Mouse (Mus musculus): ENCODE data around the gene Antxr1. TPM values are rescaled to one million over a fixed set of nuclear protein-coding genes. Genes with fewer than 3 reads are reported as not detected.

The Antxr1 gene
- polyA plus RNA-seq, 1 experiment: 35.3 TPM

DNA sequence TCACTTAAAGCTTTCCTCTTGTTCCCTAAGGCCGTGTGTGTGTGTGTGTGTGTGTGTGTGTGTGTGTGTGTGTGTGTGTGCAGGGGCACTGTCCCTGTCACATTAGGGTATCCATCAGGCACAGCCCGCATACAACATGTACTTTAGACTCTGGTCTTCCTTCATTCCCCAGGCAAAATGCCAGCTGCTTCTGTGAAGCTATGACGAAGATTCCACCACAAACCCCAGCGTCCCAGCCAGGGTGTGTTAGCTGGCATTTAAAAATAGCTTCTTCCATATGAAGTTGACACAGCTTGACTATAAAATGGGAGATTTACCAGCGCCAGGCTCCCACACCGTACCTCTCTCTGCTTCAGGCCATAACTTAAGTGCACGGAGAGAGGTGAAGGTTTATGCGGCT, 152.5 kb downstream of the Antxr1 start:
- DNase-seq: no peak
- no peaks in the 10 kb centered on the region for H3K4me1 ChIP-seq (ENCODE audit: control insufficient read depth, insufficient read depth, low read length)

DNA sequence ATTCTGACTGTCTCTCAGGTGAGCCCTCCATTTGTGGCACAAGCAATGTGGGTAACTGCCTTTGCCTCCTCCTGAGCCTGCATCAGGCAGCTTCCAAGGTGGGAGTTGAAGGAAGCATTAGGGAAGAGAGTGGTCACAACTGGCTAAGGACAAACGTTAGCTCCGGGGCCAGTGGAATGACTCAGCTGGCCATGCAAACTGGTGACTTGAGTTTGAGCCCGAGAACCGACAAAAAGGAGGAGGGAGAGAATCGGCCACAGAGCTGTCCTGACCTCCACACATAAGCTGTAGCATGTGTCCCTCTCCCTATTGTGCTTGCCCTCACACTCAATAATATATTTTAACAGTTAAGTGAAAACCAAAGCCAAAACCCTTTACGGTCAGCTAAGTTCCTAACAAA, 152.9 kb downstream of the Antxr1 start:
- no peak for TF ChIP-seq CTCF (IDR thresholded peaks at IDR 0.05; ENCODE audit: insufficient read depth, low read length)
- no peak for TF ChIP-seq POLR2A (IDR thresholded peaks at IDR 0.05; ENCODE audit: borderline replicate concordance, extremely low read depth, low read depth, low read length)
- no peak for DNase-seq
- Histone ChIP-seq H3K4me1 (ENCODE audit: control insufficient read depth, insufficient read depth, low read length) (no peaks in the 10 kb centered on the region), H3K4me3 (replicated peaks; ENCODE audit: extremely low read depth, low read depth, low read length) (no peak overlapping the region)
- WGBS: 61% methylated on average over 6 of the region's 6 CpGs

More for the DNA sequence above, 152.5 kb downstream of the Antxr1 start:
- TF ChIP-seq POLR2A (IDR thresholded peaks at IDR 0.05; ENCODE audit: borderline replicate concordance, extremely low read depth, low read depth, low read length): no peak
- TF ChIP-seq CTCF (IDR thresholded peaks at IDR 0.05; ENCODE audit: insufficient read depth, low read length): no peak
- 63% methylated on average over 8 of the region's 8 CpGs for WGBS
- no peak overlapping the region for H3K4me3 ChIP-seq (replicated peaks; ENCODE audit: extremely low read depth, low read depth, low read length)

DNA sequence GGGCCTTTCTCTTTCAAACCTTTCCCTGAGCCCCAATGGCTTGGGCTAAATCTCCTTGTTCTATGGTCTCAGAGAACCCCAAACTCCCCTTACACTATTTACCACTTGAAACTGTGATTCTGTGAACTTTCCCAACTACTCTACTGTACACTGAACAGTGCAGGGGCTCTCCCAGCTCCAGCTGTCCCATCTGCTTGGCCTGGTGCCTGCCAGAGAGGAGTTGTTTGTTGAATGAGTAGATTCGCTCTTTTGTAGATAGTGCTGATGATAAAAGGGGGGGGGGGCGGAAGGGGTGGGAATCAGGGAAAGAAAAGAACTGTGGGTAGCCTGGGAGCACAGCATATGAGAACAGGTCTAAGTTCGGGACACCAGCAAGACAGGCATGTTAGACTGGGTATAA, 164.2 kb downstream of the Antxr1 start:
- DNase-seq: no peak
- H3K4me1 ChIP-seq (ENCODE audit: control insufficient read depth, insufficient read depth, low read length): no peaks in the 10 kb centered on the region
- WGBS: 67% methylated on average over 3 of the region's 3 CpGs
- H3K4me3 ChIP-seq (replicated peaks; ENCODE audit: extremely low read depth, low read depth, low read length): no peak overlapping the region
- TF ChIP-seq CTCF (IDR thresholded peaks at IDR 0.05; ENCODE audit: insufficient read depth, low read length): no peak
- no peak for TF ChIP-seq POLR2A (IDR thresholded peaks at IDR 0.05; ENCODE audit: borderline replicate concordance, extremely low read depth, low read depth, low read length)

DNA sequence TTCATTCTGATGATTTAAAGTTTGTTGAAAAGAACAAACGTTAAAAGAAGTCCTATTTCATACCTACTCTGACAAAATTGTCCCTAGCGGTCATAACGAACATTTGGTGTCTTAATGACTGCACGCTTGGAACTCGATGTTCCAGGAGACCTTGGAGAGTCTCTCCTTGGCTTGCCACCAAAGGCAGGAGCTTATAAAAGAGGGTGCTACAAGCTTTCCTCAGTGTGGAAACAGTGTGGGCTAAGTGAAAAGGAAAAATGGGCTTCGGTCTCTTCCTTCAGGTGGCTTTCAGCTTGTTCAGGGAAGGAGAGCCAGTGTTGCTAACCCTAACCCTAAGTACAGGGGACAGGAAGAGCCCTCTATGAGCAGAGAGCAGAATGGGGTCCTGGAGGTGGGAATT, 164.7 kb downstream of the Antxr1 start:
- no peak for DNase-seq
- WGBS: 73% methylated on average over 6 of the region's 6 CpGs
- no peak for TF ChIP-seq POLR2A (IDR thresholded peaks at IDR 0.05; ENCODE audit: borderline replicate concordance, extremely low read depth, low read depth, low read length)
- no peak for TF ChIP-seq CTCF (IDR thresholded peaks at IDR 0.05; ENCODE audit: insufficient read depth, low read length)

DNA sequence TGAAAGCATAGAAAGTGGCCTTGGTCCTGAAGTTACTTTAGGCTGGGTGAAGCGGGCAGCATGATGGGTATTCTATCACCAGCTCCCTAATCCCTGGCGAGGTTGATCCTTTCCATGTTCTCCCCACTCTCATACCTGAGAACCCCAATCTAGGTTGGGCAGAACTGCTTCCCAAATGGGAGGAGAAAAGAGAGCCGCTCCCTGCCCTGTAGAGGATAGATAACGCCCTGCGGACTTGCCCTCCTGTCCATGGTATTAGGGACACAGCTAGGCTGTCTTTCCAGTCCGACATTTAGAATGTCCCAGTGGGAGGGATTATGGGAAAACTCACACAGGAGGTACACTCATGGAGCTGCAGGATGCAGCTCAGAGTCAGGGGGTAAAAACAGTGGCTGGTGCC, 165.3 kb downstream of the Antxr1 start:
- Histone ChIP-seq H3K4me1 (ENCODE audit: control insufficient read depth, insufficient read depth, low read length) (no peaks in the 10 kb centered on the region), H3K4me3 (replicated peaks; ENCODE audit: extremely low read depth, low read depth, low read length) (no peak overlapping the region)
- 90% methylated on average over 6 of the region's 6 CpGs for WGBS
- TF ChIP-seq POLR2A (IDR thresholded peaks at IDR 0.05; ENCODE audit: borderline replicate concordance, extremely low read depth, low read depth, low read length) (no peak), CTCF (IDR thresholded peaks at IDR 0.05; ENCODE audit: insufficient read depth, low read length) (no peak)
- DNase-seq: no peak

More for the DNA sequence above, 164.7 kb downstream of the Antxr1 start:
- H3K4me1 ChIP-seq (ENCODE audit: control insufficient read depth, insufficient read depth, low read length): no peaks in the 10 kb centered on the region
- H3K4me3 ChIP-seq (replicated peaks; ENCODE audit: extremely low read depth, low read depth, low read length): no peak overlapping the region

DNA sequence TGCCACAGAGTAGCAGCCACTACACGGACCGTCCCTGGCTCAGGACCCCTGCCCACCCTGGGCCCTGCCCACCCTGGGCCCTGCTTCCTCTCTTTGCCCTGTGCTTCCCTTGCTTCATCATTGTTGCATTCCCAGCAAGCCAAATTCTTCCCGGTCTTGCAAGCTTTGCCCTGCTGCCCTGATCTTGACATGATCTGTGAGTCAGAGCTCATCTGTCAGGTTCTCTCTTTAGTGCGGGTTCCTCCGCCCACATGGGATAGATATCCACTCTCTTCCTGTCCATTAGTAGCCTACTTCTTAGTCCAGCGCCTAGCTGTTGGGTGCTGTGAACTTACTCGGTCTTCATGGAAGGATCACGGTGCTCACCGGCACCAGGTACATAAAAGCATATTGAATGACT, 167.6 kb downstream of the Antxr1 start:
- TF ChIP-seq POLR2A (IDR thresholded peaks at IDR 0.05; ENCODE audit: borderline replicate concordance, extremely low read depth, low read depth, low read length) (no peak), CTCF (IDR thresholded peaks at IDR 0.05; ENCODE audit: insufficient read depth, low read length) (no peak)
- 83% methylated on average over 9 of the region's 9 CpGs for WGBS
- Histone ChIP-seq H3K4me1 (ENCODE audit: control insufficient read depth, insufficient read depth, low read length) (no peaks in the 10 kb centered on the region), H3K4me3 (replicated peaks; ENCODE audit: extremely low read depth, low read depth, low read length) (no peak overlapping the region)
- DNase-seq: no peak

DNA sequence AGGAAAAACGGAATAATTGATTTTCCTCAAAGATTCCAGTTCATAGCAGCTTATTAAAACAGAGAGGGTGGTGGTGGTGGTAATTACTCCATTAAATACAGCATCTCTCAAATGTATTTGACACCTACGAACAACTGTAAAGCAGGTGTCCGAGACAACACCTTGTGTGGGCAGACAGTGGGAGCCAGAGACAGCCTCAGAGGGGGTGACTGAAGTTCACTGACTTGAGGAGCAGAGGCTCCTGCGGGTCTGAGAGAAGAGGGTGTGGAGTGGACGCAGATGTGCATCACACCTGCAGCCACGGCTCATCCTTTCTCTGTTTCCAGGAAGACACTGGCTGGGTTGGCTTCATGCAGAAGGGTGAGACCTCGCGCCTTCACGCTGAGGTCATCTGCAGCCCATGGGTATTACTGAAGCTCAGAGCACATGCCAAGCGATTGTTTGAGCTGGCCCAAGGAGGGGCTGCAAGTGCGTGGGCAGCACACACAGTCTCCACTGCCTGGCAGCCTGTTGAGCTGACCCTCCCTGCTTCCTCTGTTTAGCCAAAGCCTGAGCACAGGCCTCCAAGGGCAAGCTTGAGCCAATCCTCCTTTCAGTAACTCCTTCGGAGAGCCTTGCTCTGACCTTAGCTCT, 168.8 kb downstream of the Antxr1 start:
- Histone ChIP-seq H3K4me1 (ENCODE audit: control insufficient read depth, insufficient read depth, low read length) (no peaks in the 10 kb centered on the region), H3K4me3 (replicated peaks; ENCODE audit: extremely low read depth, low read depth, low read length) (no peak overlapping the region)
- WGBS: 64% methylated on average over 12 of the region's 12 CpGs
- no peak for DNase-seq
- TF ChIP-seq CTCF (IDR thresholded peaks at IDR 0.05; ENCODE audit: insufficient read depth, low read length): no peak
- no peak for TF ChIP-seq POLR2A (IDR thresholded peaks at IDR 0.05; ENCODE audit: borderline replicate concordance, extremely low read depth, low read depth, low read length)

DNA sequence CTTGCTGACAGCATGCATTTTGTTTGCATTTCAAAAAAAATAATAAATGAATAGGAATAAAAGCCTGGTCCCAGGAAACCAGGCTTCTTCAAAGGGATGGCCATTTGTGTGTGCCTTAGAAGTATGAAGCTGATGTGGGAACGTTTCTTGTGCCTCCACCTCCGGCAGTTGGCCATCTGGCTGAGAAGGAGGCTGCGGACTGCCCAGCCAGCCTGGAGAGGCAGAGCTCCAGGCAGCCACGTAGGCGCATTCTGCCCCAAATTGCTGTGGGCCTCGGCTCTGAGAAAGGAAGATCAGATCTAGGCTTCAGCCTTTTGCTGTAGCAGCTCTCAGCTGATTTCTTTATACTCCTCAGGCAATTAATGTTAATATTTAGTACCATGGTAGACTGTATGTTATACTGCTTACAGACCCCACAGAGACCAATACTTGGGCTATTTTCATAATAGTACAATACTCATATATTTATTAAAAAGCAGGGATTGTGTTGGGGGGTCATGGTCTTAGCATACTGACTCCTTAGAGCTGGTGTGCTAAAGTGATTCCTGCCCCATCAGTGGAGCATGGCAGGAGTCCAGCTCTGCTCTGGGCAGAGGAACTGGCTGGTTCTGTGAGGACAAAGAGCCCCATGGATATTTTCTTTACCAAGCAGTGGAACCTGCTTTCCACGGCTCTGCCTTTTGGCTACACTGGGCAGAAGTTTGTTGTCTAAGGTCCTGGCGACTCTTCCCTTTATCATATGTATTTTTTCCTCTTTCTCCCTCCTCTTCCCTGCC, 169.9 kb downstream of the Antxr1 start:
- 67% methylated on average over 8 of the region's 8 CpGs for WGBS
- Histone ChIP-seq H3K4me3 (replicated peaks; ENCODE audit: extremely low read depth, low read depth, low read length) (no peak overlapping the region), H3K4me1 (ENCODE audit: control insufficient read depth, insufficient read depth, low read length) (no peaks in the 10 kb centered on the region)
- TF ChIP-seq POLR2A (IDR thresholded peaks at IDR 0.05; ENCODE audit: borderline replicate concordance, extremely low read depth, low read depth, low read length): no peak
- no peak for TF ChIP-seq CTCF (IDR thresholded peaks at IDR 0.05; ENCODE audit: insufficient read depth, low read length)
- DNase-seq: no peak

DNA sequence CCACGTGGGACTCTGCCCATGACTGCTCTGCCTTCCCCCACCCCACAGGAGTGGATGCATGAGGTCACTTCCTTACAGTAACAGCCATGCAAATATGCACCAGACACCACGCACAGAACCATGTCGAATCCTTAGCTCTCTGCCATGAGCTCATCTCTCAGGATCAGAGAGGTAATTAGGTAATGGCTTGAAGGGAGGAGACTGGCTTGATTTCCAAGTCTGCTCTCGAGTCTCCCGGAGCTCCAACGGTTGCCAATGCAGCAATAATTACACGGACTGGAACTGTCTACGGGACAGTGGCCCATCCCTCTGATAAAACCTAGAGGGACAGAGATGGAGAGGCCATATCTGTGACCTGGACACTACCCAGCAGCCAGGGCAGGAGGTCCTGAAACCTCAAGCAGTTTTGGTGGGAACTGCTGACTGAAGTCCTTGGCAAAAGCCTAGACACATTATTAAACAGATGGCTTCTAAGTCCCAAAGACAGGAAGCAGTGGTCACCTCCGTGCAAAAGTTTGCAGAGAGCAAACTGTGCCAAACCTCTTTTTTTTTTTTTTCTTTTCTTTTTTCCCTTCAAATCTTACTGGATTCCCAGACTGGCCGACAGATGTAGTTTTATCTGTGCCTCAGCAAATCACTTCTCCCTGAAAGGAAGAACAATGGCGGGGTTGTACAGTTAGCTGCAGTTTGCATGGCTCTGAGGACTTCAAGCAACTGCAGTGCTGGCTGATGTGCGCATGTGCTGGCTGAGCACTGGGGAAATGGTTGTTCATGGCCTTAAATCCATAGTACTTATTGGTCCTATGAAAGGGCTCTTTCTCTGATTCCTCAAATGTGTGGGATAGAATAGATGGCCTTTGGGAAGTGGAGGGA, 174.0 kb downstream of the Antxr1 start:
- Histone ChIP-seq H3K4me1 (ENCODE audit: control insufficient read depth, insufficient read depth, low read length) (no peaks in the 10 kb centered on the region), H3K4me3 (replicated peaks; ENCODE audit: extremely low read depth, low read depth, low read length) (no peak overlapping the region)
- no peak for DNase-seq
- no peak for TF ChIP-seq CTCF (IDR thresholded peaks at IDR 0.05; ENCODE audit: insufficient read depth, low read length)
- no peak for TF ChIP-seq POLR2A (IDR thresholded peaks at IDR 0.05; ENCODE audit: borderline replicate concordance, extremely low read depth, low read depth, low read length)
- WGBS: 51% methylated on average over 12 of the region's 12 CpGs

Data from lung, adult 2 months (tissue).